Mouse (Mus musculus): ENCODE results near the gene Gmpr2. TPM values are rescaled to one million over a fixed set of nuclear protein-coding genes. Genes with fewer than 3 reads are reported as not detected.

Gene Gmpr2
- polyA plus RNA-seq, 1 experiment, result 21.7 TPM

GRCm38 (mm10) chr14:55640816-55641215 is 30.9 kb upstream of the Gmpr2 start:
- H3K4me3 ChIP-seq (ENCODE audit: insufficient read depth, low read depth, low read length), result no peak overlapping the region
- WGBS, result 94% methylated on average over 14 of the region's 14 CpGs
- H3K27me3 ChIP-seq (replicated peaks; ENCODE audit: control insufficient read depth, insufficient read depth, low read length), result no peaks in the 10 kb centered on the region
- TF ChIP-seq CTCF (conservative IDR thresholded peaks at IDR 0.05; ENCODE audit: insufficient read depth, insufficient read length, low read depth, low read length) (no peak), POLR2A (IDR thresholded peaks at IDR 0.05; ENCODE audit: low read depth, low read length) (no peak)
- H3K27ac ChIP-seq (ENCODE audit: insufficient read depth, low read depth, low read length), result no peak overlapping the region
- no peaks in the 10 kb centered on the region for H3K36me3 ChIP-seq (ENCODE audit: control insufficient read depth, insufficient read depth, low read length)
- no peak for DNase-seq
- H3K4me1 ChIP-seq (ENCODE audit: control insufficient read depth, insufficient read depth, low read length), result peaks cover 18% of the 10 kb centered on the region

- no peak for DNase-seq
- TF ChIP-seq CTCF (conservative IDR thresholded peaks at IDR 0.05; ENCODE audit: insufficient read depth, insufficient read length, low read depth, low read length) (no peak), POLR2A (IDR thresholded peaks at IDR 0.05; ENCODE audit: low read depth, low read length) (no peak)
- Histone ChIP-seq H3K27me3 (replicated peaks; ENCODE audit: control insufficient read depth, insufficient read depth, low read length) (no peaks in the 10 kb centered on the region), H3K27ac (ENCODE audit: insufficient read depth, low read depth, low read length) (no peak overlapping the region), H3K4me1 (ENCODE audit: control insufficient read depth, insufficient read depth, low read length) (peaks cover 18% of the 10 kb centered on the region), H3K36me3 (ENCODE audit: control insufficient read depth, insufficient read depth, low read length) (no peaks in the 10 kb centered on the region), H3K4me3 (ENCODE audit: insufficient read depth, low read depth, low read length) (no peak overlapping the region)
- 91% methylated on average over 13 of the region's 13 CpGs for WGBS
Measured at GRCm38 (mm10) chr14:55641291-55641690, 30.4 kb upstream of the Gmpr2 start.

- H3K4me3 ChIP-seq (ENCODE audit: insufficient read depth, low read depth, low read length), result peak overlapping the region; percentile 98
- H3K27me3 ChIP-seq (replicated peaks; ENCODE audit: control insufficient read depth, insufficient read depth, low read length), result no peaks in the 10 kb centered on the region
- peaks cover 18% of the 10 kb centered on the region for H3K4me1 ChIP-seq (ENCODE audit: control insufficient read depth, insufficient read depth, low read length)
- TF ChIP-seq POLR2A (IDR thresholded peaks at IDR 0.05; ENCODE audit: low read depth, low read length) (no peak), CTCF (conservative IDR thresholded peaks at IDR 0.05; ENCODE audit: insufficient read depth, insufficient read length, low read depth, low read length) (no peak)
- WGBS, result 11% methylated on average over 8 of the region's 8 CpGs
- no peaks in the 10 kb centered on the region for H3K36me3 ChIP-seq (ENCODE audit: control insufficient read depth, insufficient read depth, low read length)
- H3K27ac ChIP-seq (ENCODE audit: insufficient read depth, low read depth, low read length), result peak overlapping the region; percentile 99
- no peak for DNase-seq
Measured at GRCm38 (mm10) chr14:55642679-55643059, 29.1 kb upstream of the Gmpr2 start.

- TF ChIP-seq POLR2A (IDR thresholded peaks at IDR 0.05; ENCODE audit: low read depth, low read length) (peak; percentile 41), CTCF (conservative IDR thresholded peaks at IDR 0.05; ENCODE audit: insufficient read depth, insufficient read length, low read depth, low read length) (no peak)
- peak; percentile 91 for DNase-seq
- WGBS, result under 1% methylated on average over 89 of the region's 89 CpGs
- Histone ChIP-seq H3K4me3 (ENCODE audit: insufficient read depth, low read depth, low read length) (peak within 1 kb of the TSS; percentile 98), H3K4me1 (ENCODE audit: control insufficient read depth, insufficient read depth, low read length) (peaks cover 18% of the 10 kb centered on the region), H3K27ac (ENCODE audit: insufficient read depth, low read depth, low read length) (peak within 1 kb of the TSS; percentile 99), H3K27me3 (replicated peaks; ENCODE audit: control insufficient read depth, insufficient read depth, low read length) (no peaks in the 10 kb centered on the region), H3K36me3 (ENCODE audit: control insufficient read depth, insufficient read depth, low read length) (no peaks in the 10 kb centered on the region)
Measured at GRCm38 (mm10) chr14:55643060-55643907, 28.5 kb upstream of the Gmpr2 start, which contains the start of gene Tm9sf1. Gene Tm9sf1, minus strand, starts transcription at chr14:55643806.

DNA sequence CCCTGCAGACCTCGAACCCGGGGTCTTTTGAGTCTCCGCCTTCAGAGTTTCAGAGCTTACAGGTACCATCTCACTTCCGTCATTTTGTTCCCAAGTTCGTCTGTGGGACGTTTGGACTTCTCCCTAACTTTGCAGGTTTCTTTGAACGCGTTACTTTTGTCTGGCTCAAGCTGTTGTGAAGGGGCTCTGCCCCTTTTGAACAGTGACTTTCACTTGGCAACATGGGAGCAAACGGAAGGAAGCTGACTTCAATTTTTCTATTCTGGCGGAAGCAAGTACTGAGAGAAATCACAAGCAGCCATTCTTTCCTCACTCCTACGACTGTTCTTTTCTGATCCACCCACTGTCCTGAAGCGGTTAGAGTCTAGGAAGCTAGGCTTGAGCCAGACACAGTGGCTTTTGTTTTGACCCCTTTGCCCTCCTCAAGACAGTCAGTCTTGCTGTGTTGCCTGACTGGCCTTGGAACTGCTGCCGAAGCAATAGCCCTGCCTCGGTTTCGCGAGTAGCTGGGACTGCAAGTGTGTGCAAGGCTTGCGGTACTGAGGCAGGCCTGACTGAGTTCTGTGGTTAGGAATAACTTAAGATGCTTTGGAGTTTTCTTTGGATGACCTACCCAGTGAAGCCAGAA is 27.4 kb upstream of the Gmpr2 start:
- Histone ChIP-seq H3K27me3 (replicated peaks; ENCODE audit: control insufficient read depth, insufficient read depth, low read length) (no peaks in the 10 kb centered on the region), H3K27ac (ENCODE audit: insufficient read depth, low read depth, low read length) (peak overlapping the region; percentile 26), H3K4me1 (ENCODE audit: control insufficient read depth, insufficient read depth, low read length) (peaks cover 18% of the 10 kb centered on the region), H3K36me3 (ENCODE audit: control insufficient read depth, insufficient read depth, low read length) (no peaks in the 10 kb centered on the region), H3K4me3 (ENCODE audit: insufficient read depth, low read depth, low read length) (peak overlapping the region; percentile 33)
- DNase-seq, result peak; percentile 36
- TF ChIP-seq POLR2A (IDR thresholded peaks at IDR 0.05; ENCODE audit: low read depth, low read length), result no peak
- TF ChIP-seq CTCF (conservative IDR thresholded peaks at IDR 0.05; ENCODE audit: insufficient read depth, insufficient read length, low read depth, low read length), result no peak
- WGBS, result 3% methylated on average over 17 of the region's 17 CpGs

DNA sequence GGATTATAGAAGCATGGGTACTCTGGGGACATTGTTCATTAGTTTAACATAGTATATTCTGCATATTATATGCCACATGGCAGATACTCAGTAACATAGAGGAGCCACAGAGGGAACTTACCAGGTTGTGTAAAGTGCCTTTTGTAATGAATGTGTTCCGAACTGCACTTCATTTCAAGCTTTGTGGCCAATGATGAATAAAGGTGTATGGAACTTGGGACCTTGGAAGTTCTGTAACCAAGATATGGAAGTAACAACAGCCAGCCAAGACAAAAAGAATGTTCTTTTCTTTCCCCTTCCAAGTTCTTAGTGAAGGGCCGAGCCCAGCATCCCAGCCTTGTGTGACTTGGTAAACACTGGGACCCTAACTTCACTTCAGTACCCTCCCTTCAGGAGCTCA is 21.9 kb upstream of the Gmpr2 start, which contains the start of gene Tssk4:
Tssk4 (plus strand) TSS at position 301 of the 400 bp plus-strand sequence.
- DNase-seq, result no peak
- H3K36me3 ChIP-seq (ENCODE audit: control insufficient read depth, insufficient read depth, low read length), result no peaks in the 10 kb centered on the region
- TF ChIP-seq CTCF (conservative IDR thresholded peaks at IDR 0.05; ENCODE audit: insufficient read depth, insufficient read length, low read depth, low read length) (no peak), POLR2A (IDR thresholded peaks at IDR 0.05; ENCODE audit: low read depth, low read length) (no peak)
- no peak within 1 kb of the TSS for H3K27ac ChIP-seq (ENCODE audit: insufficient read depth, low read depth, low read length)
- no peaks in the 10 kb centered on the region for H3K27me3 ChIP-seq (replicated peaks; ENCODE audit: control insufficient read depth, insufficient read depth, low read length)
- 0 out of 2 replicates have a peak, but pooled peaks cover 3% of the 10 kb centered on the region for H3K4me1 ChIP-seq (ENCODE audit: control insufficient read depth, insufficient read depth, low read length)
- no peak within 1 kb of the TSS for H3K4me3 ChIP-seq (ENCODE audit: insufficient read depth, low read depth, low read length)
- WGBS, result 92% methylated on average over 2 of the region's 2 CpGs

GRCm38 (mm10) chr14:55651528-55651927 is 20.2 kb upstream of the Gmpr2 start:
- 91% methylated on average over 7 of the region's 7 CpGs for WGBS
- DNase-seq, result no peak
- H3K4me1 ChIP-seq (ENCODE audit: control insufficient read depth, insufficient read depth, low read length), result no peaks in the 10 kb centered on the region
- no peaks in the 10 kb centered on the region for H3K36me3 ChIP-seq (ENCODE audit: control insufficient read depth, insufficient read depth, low read length)
- H3K27me3 ChIP-seq (replicated peaks; ENCODE audit: control insufficient read depth, insufficient read depth, low read length), result no peaks in the 10 kb centered on the region
- no peak overlapping the region for H3K4me3 ChIP-seq (ENCODE audit: insufficient read depth, low read depth, low read length)
- TF ChIP-seq POLR2A (IDR thresholded peaks at IDR 0.05; ENCODE audit: low read depth, low read length) (no peak), CTCF (conservative IDR thresholded peaks at IDR 0.05; ENCODE audit: insufficient read depth, insufficient read length, low read depth, low read length) (no peak)
- H3K27ac ChIP-seq (ENCODE audit: insufficient read depth, low read depth, low read length), result no peak overlapping the region

Data from kidney, adult 2 months (tissue).